Mouse (Mus musculus): Measurements from ENCODE around the gene Micall2.

DNA sequence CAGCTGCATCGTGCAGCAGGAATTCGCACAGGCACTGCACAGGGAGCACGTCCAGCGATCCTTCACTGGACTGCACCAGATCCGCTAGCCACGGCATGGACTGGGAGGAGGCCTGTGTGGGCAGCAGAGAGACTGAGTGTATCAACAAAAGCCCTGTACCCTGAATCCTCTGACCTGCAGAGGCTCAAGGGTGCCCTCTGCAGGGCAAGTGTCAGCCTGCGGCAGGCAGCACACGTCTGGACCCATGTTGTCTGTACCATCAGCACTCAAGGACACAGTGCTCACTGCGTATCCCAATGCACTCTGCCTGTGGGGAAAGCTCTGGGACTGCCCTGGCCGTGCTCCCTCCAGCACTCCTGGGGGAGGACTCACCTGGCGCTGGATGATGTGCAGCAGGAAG is 28.2 kb upstream of the Micall2 start:
- TF ChIP-seq CTCF (IDR thresholded peaks at IDR 0.05; ENCODE audit: low read depth), result peak; percentile 69
- no peak for TF ChIP-seq EP300 (optimal IDR thresholded peaks at IDR 0.05)

Measured in stomach, postnatal 0 days (tissue).